Mouse (Mus musculus): ENCODE measurements around the gene Stxbp1.

Stxbp1 gene

GRCm38 (mm10) chr2:32752181-32752580 lies 94.9 kb downstream of the Stxbp1 start:
- no peak for DNase-seq (ENCODE audit: low spot score)

GRCm38 (mm10) chr2:32751665-32752033 lies 95.4 kb downstream of the Stxbp1 start:
- no peak for DNase-seq (ENCODE audit: low spot score)

DNA sequence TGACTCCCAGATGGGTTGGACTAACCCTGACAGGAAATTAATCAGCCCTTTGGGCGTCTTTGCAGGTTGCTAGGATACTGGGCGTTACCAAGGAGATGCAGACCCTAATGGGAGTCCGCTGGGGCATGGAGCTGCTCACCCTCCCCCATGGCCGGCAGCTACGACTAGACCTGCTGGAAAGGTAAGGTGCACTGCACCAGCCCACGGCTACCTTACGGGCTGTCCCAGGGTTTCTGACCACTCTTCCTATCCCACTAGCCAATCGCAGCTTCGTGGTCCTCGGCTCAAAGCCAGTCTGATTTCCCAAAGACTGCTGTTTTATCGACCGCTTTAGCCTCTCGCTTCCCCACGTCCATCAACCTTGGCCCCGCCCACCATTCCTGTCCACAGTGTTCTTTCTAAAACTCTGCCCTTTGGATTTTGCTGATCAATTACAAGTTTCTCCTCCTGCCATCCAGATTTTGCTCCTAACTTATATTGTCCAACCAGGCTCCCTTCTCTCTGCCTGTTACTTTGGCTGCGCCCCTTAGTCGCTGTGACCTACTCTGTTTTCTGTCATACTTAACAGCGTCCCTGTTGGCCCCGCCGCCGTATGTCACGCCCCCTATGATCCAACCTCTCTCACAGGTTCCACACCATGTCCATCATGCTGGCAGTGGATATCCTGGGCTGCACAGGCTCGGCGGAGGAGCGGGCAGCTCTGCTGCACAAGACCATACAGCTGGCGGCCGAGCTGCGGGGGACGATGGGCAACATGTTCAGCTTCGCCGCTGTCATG lies 96.0 kb downstream of the Stxbp1 start:
- DNase-seq (ENCODE audit: low spot score): peak; percentile 51

GRCm38 (mm10) chr2:32750199-32750598 lies 96.8 kb downstream of the Stxbp1 start:
- no peak for DNase-seq (ENCODE audit: low spot score)

GRCm38 (mm10) chr2:32749082-32749481 lies 98.0 kb downstream of the Stxbp1 start:
- no peak for DNase-seq (ENCODE audit: low spot score)

- DNase-seq (ENCODE audit: low spot score): no peak
These were observed 102.6 kb downstream of the Stxbp1 start for GRCm38 (mm10) chr2:32744272-32744982.

DNA sequence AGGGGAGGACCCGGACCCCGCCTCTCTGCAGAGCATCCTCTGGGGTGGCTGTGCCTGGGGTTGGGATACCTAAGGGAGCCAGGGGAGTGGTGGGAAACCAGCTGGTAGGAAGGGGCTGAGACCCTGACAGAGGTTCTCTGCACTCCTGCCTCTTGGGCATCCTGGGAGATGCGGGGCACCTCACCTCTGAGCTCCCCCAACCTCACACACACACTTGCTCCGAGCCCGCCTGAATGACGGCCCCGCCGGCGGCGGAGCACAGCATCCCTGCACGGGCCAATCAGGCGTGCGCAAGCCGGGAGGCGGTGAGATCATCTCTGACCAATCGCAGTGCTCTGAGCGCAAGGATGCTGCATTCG lies 104.9 kb downstream of the Stxbp1 start:
- no peak for DNase-seq (ENCODE audit: low spot score)

DNA sequence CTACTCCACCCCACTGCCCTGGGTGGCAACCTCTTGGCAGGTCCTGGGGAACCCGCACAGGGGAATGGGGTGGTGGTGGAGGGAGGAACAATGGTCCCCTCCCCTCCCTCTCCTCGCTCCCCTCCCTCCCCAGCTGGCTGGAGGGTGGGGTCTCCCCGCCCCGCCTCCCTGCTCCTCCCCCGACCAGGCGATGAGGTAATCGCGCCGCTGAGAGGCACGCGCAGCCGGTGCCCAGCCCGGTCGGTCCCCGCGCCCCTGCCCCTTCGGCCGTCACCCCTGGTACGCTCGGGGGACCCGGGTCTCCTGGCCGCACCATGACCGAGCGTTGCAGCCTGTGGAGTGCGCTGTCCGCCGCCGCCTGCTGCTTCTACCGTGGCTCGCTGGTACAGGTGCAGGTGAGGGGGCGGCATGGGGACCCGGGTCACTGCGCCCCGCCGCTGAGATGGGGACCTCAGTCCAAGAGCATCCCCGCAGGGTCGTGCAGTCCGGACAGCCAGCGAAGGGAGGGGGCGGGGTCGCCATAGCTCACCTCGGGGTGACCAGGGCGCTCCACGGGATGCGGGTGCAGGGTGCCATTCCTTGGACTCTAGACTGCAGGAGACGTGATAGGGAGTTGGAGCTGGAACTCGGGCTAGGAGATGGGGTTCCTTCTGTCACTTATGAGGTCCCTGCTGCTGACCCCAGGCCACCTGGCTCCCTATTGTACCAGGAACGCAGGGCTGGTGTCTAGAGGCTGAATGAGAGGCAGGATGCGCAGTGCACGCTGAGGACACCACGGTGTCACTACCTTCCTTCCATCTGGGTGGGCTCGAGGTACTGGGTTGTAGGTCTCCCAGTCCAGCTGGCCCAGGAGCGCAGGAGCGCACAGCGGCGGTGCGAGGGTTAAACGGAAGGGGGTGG lies 105.5 kb downstream of the Stxbp1 start:
- DNase-seq (ENCODE audit: low spot score): peak; percentile 27

- no peak for DNase-seq (ENCODE audit: low spot score)
These were observed 106.2 kb downstream of the Stxbp1 start, which contains the start of gene 6330409D20Rik for GRCm38 (mm10) chr2:32740916-32741272. TSS of gene 6330409D20Rik (minus strand) at chr2:32741016.

DNA sequence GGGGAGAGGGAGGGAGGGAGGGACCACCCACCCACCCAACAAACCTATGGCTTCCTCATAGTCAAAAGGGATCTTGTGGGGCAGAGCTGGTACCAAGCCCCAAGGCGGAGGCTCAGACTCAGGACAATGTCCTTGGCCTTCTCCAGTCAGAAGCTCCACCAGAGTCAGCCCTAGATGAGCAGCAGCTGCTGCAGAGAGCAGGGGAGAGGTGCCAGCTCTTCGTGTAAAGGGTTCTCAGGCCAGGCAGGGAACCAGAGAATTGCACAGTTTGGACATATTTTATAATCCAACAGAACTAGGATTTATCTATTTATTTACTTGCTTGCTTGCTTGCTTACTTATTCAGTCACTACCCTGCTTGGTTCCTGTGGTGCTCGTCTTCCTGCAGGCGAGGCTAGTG lies 107.7 kb downstream of the Stxbp1 start:
- no peak for DNase-seq (ENCODE audit: low spot score)
